Mouse (Mus musculus): ENCODE results near the gene Gm20481. TPM values are rescaled to one million over a fixed set of nuclear protein-coding genes. Genes with fewer than 3 reads are reported as not detected.
"Not testable (repeated sequence)": the region's sequence is repeated elsewhere in the genome, so short reads cannot be mapped to it uniquely, and the experiment has no call there.

Gm20481 gene
- polyA plus RNA-seq, 1 experiment from 2014 or later = not detected

DNA sequence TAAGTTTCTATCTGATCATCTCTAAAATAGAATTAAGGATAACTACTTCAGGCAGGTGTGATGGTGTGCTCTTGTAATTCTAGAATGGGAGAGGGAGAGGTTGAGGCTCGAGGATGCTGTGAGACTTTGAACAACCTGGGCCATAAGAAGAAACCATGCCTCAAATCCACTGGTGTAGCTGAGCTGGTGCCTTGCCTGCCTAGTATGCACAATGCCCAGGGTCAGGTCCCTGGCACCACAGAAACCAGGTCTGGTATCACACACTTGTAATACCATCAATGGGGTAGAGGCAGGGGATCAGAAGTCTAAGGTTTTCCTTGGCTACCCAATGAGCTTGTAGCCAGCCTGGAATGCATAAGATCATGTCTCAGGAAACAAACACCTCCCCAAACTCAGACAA is 6.9 kb upstream of the Gm20481 start:
- no peak overlapping the region for H3K9ac ChIP-seq
- no peaks in the 10 kb centered on the region for H3K9me3 ChIP-seq (replicated peaks)
- H3K36me3 ChIP-seq = no peaks in the 10 kb centered on the region
- H3K4me2 ChIP-seq = no peak overlapping the region
- no peak overlapping the region for H3K27ac ChIP-seq
- no peak overlapping the region for H3K4me3 ChIP-seq (replicated peaks)
- ATAC-seq (replicated peaks; ENCODE audit: low FRiP score) = no peak
- peaks cover 6% of the 10 kb centered on the region; the same call in 1 of the 2 replicates for H3K27me3 ChIP-seq
- H3K4me1 ChIP-seq = peaks cover 34% of the 10 kb centered on the region
- 62% methylated on average over 1 of the region's 1 CpGs for WGBS

DNA sequence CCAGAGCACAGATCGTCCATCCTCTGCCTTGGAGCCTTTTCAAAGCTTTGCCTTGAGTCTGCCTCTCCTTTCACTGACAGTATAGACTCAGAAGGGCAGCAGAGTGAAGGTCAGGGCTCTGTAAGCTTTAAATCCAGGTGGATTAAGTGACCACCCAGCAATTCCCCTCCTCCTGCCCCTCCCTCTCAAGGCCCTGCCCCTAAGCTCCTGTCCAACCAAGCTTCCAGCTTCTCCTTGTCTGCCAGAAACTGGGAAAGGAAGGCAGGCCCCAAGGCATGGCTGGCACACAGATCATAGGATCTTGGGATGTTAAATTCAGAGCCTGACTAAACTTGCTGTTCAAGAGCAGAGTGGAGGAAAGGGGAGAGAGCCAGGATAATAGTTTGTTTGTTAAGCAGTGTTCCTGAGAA is 5.1 kb upstream of the Gm20481 start:
- Histone ChIP-seq H3K4me1 (peaks cover 32% of the 10 kb centered on the region), H3K4me2 (no peak overlapping the region), H3K9ac (no peak overlapping the region), H3K27me3 (peaks cover 24% of the 10 kb centered on the region), H3K27ac (peak overlapping the region; percentile 64; the same call in 1 of the 2 replicates), H3K4me3 (replicated peaks) (no peak overlapping the region), H3K36me3 (no peaks in the 10 kb centered on the region), H3K9me3 (replicated peaks) (no peaks in the 10 kb centered on the region)
- ATAC-seq (replicated peaks; ENCODE audit: low FRiP score) = no peak
- 43% methylated on average over 1 of the region's 1 CpGs for WGBS

DNA sequence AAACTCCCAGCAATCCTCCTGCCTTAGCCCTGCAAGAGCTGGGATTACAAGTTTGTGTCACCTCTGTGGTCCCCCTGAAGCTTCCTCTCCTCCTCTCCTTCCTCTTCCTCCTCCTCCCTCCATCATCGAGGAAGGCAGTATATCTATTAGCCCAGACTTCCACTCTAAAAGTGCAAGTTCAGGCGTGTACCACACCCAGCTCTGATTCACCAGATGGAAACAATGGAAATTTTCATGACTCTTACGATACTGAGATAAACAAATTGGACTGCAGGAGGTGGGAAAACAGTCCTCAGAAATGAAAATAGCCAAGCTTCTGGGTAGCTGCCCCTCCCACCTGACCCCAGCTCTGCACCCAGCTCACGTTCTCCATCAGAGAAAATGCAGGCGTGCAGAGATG is 4.1 kb upstream of the Gm20481 start:
- 69% methylated on average over 5 of the region's 5 CpGs for WGBS

DNA sequence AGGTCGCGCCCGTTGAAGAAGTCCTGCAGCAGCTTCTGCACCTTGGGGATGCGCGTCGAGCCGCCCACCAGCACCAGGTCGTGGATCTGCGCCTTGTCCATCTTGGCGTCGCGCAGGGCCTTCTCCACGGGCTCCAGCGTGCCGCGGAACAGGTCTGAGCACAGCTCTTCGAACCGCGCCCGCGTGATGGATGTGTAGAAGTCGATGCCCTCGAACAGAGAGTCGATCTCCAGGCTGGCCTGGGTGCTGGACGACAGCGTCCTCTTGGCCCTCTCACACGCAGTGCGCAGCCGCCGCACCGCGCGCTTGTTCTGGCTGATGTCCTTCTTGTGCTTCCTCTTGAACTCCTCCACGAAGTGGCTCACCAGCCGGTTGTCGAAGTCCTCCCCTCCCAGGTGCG is 1.1 kb downstream of the Gm20481 start:
- H3K9ac ChIP-seq; H3K4me2 ChIP-seq; H3K36me3 ChIP-seq; ATAC-seq (replicated peaks; ENCODE audit: low FRiP score); H3K27ac ChIP-seq; H3K4me3 ChIP-seq (replicated peaks); H3K9me3 ChIP-seq (replicated peaks); H3K4me1 ChIP-seq: not testable (repeated sequence)
- peaks cover 27% of the 10 kb centered on the region for H3K27me3 ChIP-seq
- 37% methylated on average over 20 of the region's 37 CpGs for WGBS

More for the DNA sequence above, 4.1 kb upstream of the Gm20481 start:
- peaks cover 27% of the 10 kb centered on the region for H3K27me3 ChIP-seq
- no peaks in the 10 kb centered on the region for H3K36me3 ChIP-seq
- H3K9me3 ChIP-seq (replicated peaks) = no peaks in the 10 kb centered on the region
- peaks cover 22% of the 10 kb centered on the region for H3K4me1 ChIP-seq
- ATAC-seq (replicated peaks; ENCODE audit: low FRiP score) = no peak
- no peak overlapping the region for H3K9ac ChIP-seq
- H3K27ac ChIP-seq = 0 out of 2 replicates have a peak overlapping the region, but pooled peaks have one; percentile 64
- H3K4me2 ChIP-seq = no peak overlapping the region
- H3K4me3 ChIP-seq (replicated peaks) = no peak overlapping the region

DNA sequence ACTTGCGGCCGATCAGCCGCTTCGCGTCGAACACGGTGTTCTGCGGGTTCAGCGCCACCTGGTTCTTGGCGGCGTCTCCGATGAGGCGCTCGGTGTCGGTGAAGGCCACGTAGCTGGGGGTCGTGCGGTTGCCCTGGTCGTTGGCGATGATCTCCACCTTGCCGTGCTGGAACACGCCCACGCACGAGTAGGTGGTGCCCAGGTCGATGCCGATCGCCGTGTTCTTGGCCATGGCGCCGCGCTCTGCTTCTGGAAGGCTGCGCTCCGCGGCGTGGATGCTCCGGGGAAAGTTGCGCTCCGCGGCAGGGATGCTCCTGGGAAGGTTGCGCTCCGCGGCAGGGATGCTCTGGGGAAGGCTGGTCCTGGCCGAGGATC is 2.0 kb downstream of the Gm20481 start:
- peak; percentile 57 for ATAC-seq (replicated peaks; ENCODE audit: low FRiP score)
- peak overlapping the region; percentile 43 for H3K4me3 ChIP-seq (replicated peaks)
- H3K9ac ChIP-seq; H3K9me3 ChIP-seq (replicated peaks); H3K4me1 ChIP-seq; H3K36me3 ChIP-seq; H3K27ac ChIP-seq: not testable (repeated sequence)
- WGBS = 0% methylated on average over 28 of the region's 43 CpGs
- peaks cover 27% of the 10 kb centered on the region for H3K27me3 ChIP-seq
- H3K4me2 ChIP-seq = peak overlapping the region; percentile 75

DNA sequence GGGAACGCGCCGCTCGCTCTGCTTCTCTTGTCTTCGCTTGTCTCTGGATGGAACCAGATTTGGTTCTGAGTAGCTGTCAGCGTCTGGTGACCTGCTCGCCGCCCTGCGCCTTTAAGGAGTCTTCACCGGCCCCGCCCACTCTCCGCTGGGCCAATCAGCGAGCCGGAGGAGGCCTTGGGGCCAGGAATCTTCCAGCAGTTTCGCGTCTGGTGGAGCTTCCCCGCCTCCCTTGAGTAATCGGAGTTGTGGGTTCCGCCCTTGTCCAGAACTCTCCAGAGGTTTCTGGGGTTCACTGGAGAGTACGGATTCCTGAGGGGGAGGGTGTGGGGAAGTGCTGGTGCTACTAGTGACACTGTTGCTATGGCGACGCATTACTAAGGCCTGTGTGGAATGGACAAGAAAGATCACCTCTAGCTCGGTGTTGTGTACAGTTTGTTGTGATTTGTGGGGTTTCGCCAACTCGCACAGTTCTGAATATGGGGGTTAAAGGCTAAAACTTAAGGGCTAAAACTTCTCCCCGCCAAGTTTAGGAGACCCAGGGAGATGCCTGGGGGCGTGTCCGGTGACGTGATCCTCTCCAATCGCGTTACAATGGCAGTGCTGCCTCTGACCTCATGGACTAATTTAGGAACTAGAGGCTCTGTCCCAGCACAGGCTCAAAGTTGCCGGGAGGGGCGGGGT is 2.5 kb downstream of the Gm20481 start, which contains the start of the genes Hspa1a and Hspa1l:
Hspa1a (minus strand) TSS at position 88 of the 681 bp plus-strand sequence.
Hspa1l (plus strand) TSS at position 635 of the 681 bp plus-strand sequence.
- peak within 1 kb of the TSS; percentile 75 for H3K4me2 ChIP-seq
- H3K36me3 ChIP-seq; H3K4me1 ChIP-seq; H3K9me3 ChIP-seq (replicated peaks): not testable (repeated sequence)
- peak; percentile 93 for ATAC-seq (replicated peaks; ENCODE audit: low FRiP score)
- peaks cover 27% of the 10 kb centered on the region for H3K27me3 ChIP-seq
- peak within 1 kb of the TSS; percentile 42; the same call in 1 of the 2 replicates for H3K27ac ChIP-seq
- peak within 1 kb of the TSS; percentile 43 for H3K4me3 ChIP-seq (replicated peaks)
- WGBS = under 1% methylated on average over 33 of the region's 33 CpGs
- H3K9ac ChIP-seq = peak within 1 kb of the TSS; percentile 35; the same call in 1 of the 2 replicates

DNA sequence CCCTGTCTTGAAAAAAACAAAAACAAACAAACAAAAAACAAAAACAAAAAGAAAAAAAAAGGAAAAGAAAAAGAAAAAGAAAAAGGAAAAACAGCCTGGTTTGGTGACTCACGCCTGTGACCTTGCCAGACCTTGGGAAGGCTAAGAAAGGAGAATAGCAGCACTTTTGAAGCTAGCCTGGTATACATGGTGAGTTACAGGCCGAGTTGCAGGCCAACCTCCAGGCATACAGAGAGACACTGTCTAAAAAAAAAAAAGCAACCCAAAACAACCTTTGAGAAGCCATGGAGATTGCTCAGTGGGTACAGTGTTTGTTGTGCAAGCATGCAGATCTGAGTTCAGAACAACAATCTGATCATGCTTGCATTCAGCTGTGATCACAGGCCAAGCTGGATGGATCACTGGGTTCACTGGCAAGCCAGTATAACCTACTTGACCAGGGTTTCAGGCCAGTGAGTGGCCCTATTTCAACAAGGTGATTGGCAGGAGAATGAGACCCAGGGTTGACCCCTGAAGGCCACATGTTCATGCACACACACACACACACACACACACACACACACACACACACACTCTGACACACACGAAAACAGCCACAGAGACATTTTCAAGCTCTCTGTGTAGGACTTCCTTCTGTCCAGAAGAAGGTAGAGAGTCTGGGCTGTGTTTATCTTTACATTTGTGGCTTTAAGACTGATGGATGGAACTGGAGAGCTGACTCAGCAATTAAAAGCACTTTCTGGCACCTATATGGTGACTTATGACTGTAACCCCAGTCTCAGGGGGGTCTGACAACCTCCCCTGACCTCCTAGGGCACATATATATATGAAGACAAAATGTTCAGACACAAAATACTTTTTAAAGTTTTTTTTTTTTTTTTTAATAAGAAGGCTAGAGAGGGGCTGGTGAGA is 6.1 kb downstream of the Gm20481 start:
- H3K9ac ChIP-seq = no peak overlapping the region
- 0 out of 2 replicates have a peak, but pooled peaks cover 4% of the 10 kb centered on the region for H3K36me3 ChIP-seq
- H3K9me3 ChIP-seq (replicated peaks) = no peaks in the 10 kb centered on the region
- peaks cover 14% of the 10 kb centered on the region for H3K4me1 ChIP-seq
- H3K4me2 ChIP-seq = no peak overlapping the region
- ATAC-seq (replicated peaks; ENCODE audit: low FRiP score) = no peak
- no peak overlapping the region for H3K4me3 ChIP-seq (replicated peaks)
- H3K27ac ChIP-seq = no peak overlapping the region
- no peaks in the 10 kb centered on the region for H3K27me3 ChIP-seq
- WGBS = 80% methylated on average over 3 of the region's 3 CpGs

DNA sequence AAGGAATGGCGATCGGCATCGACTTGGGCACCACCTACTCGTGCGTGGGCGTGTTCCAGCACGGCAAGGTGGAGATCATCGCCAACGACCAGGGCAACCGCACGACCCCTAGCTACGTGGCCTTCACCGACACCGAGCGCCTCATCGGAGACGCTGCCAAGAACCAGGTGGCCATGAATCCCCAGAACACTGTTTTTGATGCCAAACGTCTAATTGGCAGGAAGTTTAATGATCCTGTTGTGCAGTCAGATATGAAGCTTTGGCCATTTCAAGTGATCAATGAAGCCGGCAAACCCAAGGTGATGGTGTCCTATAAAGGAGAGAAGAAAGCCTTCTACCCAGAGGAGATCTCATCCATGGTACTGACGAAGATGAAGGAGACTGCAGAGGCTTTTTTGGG is 7.3 kb downstream of the Gm20481 start:
- Histone ChIP-seq H3K36me3 (0 out of 2 replicates have a peak, but pooled peaks cover 4% of the 10 kb centered on the region), H3K9me3 (replicated peaks) (no peaks in the 10 kb centered on the region), H3K4me1 (peaks cover 18% of the 10 kb centered on the region), H3K27me3 (no peaks in the 10 kb centered on the region), H3K4me3 (replicated peaks) (no peak overlapping the region), H3K9ac (no peak overlapping the region), H3K27ac (no peak overlapping the region), H3K4me2 (no peak overlapping the region)
- ATAC-seq (replicated peaks; ENCODE audit: low FRiP score) = no peak
- WGBS = 93% methylated on average over 20 of the region's 20 CpGs

DNA sequence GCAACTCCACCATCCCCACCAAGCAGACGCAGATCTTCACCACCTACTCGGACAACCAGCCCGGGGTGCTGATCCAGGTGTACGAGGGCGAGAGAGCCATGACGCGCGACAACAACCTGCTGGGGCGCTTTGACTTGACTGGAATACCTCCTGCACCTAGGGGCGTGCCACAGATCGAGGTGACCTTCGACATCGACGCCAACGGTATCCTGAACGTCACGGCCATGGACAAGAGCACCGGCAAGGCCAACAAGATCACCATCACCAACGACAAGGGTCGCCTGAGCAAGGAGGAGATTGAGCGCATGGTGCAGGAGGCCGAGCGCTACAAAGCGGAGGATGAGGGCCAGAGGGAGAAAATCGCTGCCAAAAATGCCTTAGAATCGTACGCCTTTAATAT is 8.5 kb downstream of the Gm20481 start:
- no peak overlapping the region for H3K9ac ChIP-seq
- H3K4me2 ChIP-seq = no peak overlapping the region
- no peaks in the 10 kb centered on the region for H3K9me3 ChIP-seq (replicated peaks)
- whole genome bisulfite sequencing = 87% methylated on average over 27 of the region's 27 CpGs
- no peak for ATAC-seq (replicated peaks; ENCODE audit: low FRiP score)
- H3K27me3 ChIP-seq = no peaks in the 10 kb centered on the region
- H3K4me3 ChIP-seq (replicated peaks) = no peak overlapping the region
- H3K4me1 ChIP-seq = peaks cover 22% of the 10 kb centered on the region
- no peak overlapping the region for H3K27ac ChIP-seq
- H3K36me3 ChIP-seq = 0 out of 2 replicates have a peak, but pooled peaks cover 4% of the 10 kb centered on the region

DNA sequence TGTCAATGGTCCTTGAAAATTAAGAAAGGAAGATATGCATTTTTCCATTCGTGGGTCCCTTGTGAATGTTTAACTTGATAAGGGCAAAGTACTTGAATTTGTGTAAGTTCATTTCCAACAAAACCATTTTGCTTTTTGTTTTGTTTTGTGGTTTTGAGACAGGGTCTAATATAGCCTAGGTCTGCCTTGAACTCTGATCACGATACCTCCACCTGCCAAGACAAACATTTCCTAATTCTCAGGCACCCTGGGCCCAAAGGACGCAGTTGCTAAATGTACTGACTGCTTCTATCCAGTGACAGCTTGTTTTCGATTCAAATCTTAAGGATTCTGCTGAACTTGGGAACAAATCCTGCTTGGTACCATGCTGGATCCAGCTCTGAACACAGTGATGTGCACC is 9.9 kb downstream of the Gm20481 start:
- ATAC-seq (replicated peaks; ENCODE audit: low FRiP score) = no peak
- H3K9me3 ChIP-seq (replicated peaks) = no peaks in the 10 kb centered on the region
- WGBS = 89% methylated on average over 4 of the region's 4 CpGs

DNA sequence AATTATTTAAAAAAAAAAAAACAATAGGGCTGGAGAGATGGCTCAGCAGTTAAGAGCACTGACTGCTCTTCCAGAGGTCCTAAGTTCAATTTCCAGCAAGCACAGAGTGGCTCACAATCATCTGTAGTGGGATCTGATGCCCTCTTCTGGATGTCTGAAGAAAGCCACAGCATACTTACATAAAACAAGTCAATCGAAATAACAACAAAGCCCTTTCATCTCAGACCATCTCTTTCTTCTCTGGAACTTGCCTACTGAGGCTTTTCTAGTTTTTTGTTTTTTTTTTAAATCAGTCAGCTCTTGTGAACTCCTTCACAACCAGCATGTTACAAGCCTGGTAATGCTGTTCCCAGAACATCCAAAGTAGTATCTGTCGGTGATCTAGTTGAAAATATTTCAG is 10.9 kb downstream of the Gm20481 start:
- WGBS = 20% methylated on average over 2 of the region's 2 CpGs
- Histone ChIP-seq H3K4me2 (peak overlapping the region; percentile 84), H3K36me3 (peaks cover 17% of the 10 kb centered on the region), H3K27me3 (no peaks in the 10 kb centered on the region), H3K4me3 (replicated peaks) (peak overlapping the region; percentile 93), H3K9me3 (replicated peaks) (no peaks in the 10 kb centered on the region), H3K9ac (peak overlapping the region; percentile 96), H3K27ac (peak overlapping the region; percentile 100), H3K4me1 (peaks cover 34% of the 10 kb centered on the region)
- ATAC-seq (replicated peaks; ENCODE audit: low FRiP score) = no peak

More for the DNA sequence above, 9.9 kb downstream of the Gm20481 start:
- Histone ChIP-seq H3K36me3 (0 out of 2 replicates have a peak, but pooled peaks cover 6% of the 10 kb centered on the region), H3K4me2 (no peak overlapping the region), H3K27me3 (no peaks in the 10 kb centered on the region), H3K27ac (no peak overlapping the region), H3K4me3 (replicated peaks) (no peak overlapping the region), H3K4me1 (peaks cover 28% of the 10 kb centered on the region), H3K9ac (no peak overlapping the region)

DNA sequence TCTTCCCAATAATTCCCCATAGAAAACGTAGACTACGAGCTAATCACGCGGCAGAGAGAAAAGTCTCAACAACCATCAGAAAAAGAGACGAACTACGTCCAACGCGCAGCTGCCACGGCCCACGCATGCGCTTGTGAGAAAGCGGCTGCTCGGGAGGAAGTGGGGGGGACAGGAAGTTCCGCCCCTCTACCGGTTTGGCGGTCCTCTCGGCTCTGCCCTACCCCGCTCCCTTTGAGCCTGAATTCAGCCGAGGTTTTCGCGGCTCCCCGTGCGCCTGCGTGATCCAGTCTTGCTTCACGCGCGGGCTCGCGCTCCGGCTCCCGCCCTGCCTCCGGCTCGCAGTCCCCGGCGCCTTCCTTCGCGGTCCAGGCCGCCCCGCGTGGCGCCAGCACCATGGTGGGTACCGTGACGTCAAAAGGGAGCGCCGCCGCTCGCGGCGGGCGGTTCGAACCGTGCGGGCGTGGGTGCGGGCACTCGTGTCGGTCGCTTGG is 12.0 kb downstream of the Gm20481 start, which contains the start of gene Lsm2:
Lsm2 (plus strand) TSS at position 173 of the 491 bp plus-strand sequence.
- Histone ChIP-seq H3K4me1 (peaks cover 34% of the 10 kb centered on the region), H3K36me3 (peaks cover 28% of the 10 kb centered on the region), H3K4me3 (replicated peaks) (peak within 1 kb of the TSS; percentile 93), H3K4me2 (peak within 1 kb of the TSS; percentile 84), H3K27me3 (no peaks in the 10 kb centered on the region), H3K9ac (peak within 1 kb of the TSS; percentile 96), H3K9me3 (replicated peaks) (no peaks in the 10 kb centered on the region), H3K27ac (peak within 1 kb of the TSS; percentile 100)
- peak; percentile 92 for ATAC-seq (replicated peaks; ENCODE audit: low FRiP score)
- under 1% methylated on average over 58 of the region's 58 CpGs for WGBS
